Mouse (Mus musculus) lung, embryonic 14.5 days (tissue): ENCODE data around the gene Colgalt2. TPM values are rescaled to one million over a fixed set of nuclear protein-coding genes. Genes with fewer than 3 reads are reported as not detected.
A peak's percentile ranks its signal among the peaks of the same experiment; 100 is the strongest.

Experiments
- ATAC-seq: fragments of 200-750 bp; cut with Nextera tagmentation; 2 replicates; pipeline ENCODE4 v1.8.0; 2017; ENCODE audit warnings: mild to moderate bottlenecking, moderate TSS enrichment, moderate library complexity; ENCODE audit not compliant: insufficient read depth
- DNase-seq: peaks from one replicate; pipeline ENCODE4 v3.0.0-alpha.2; 2015
- H3K27ac ChIP-seq: fragments of 300-500 bp; sonication (generic); 2 replicates; pipeline ENCODE4 v1.5.1; 2014; ENCODE audit warnings: low read depth, mild to moderate bottlenecking, moderate library complexity
- H3K27me3 ChIP-seq: fragments of 300-500 bp; sonication (generic); 2 replicates; pipeline ENCODE4 v1.6.1; 2014; ENCODE audit warnings: low read length, control low read depth; ENCODE audit not compliant: insufficient read depth
- H3K36me3 ChIP-seq: fragments of 300-500 bp; sonication (generic); 2 replicates; pipeline ENCODE4 v1.6.1; 2014; ENCODE audit warnings: control low read depth; ENCODE audit not compliant: insufficient read depth
- H3K4me1 ChIP-seq: fragments of 300-500 bp; sonication (generic); 2 replicates; pipeline ENCODE4 v1.6.1; 2014; ENCODE audit warnings: antibody characterized with exemption, control low read depth; ENCODE audit not compliant: insufficient read depth
- H3K4me2 ChIP-seq: fragments of 300-500 bp; sonication (generic); 2 replicates; pipeline ENCODE4 v1.6.1; 2014; ENCODE audit warnings: mild to moderate bottlenecking
- H3K4me3 ChIP-seq: fragments of 300-500 bp; sonication (generic); 2 replicates; pipeline ENCODE4 v1.5.1; 2014; ENCODE audit warnings: low read depth, low read length
- H3K9ac ChIP-seq: fragments of 300-500 bp; sonication (generic); 2 replicates; pipeline ENCODE4 v1.6.1; 2014
- H3K9me3 ChIP-seq: fragments of 300-500 bp; sonication (generic); 2 replicates; pipeline ENCODE4 v1.6.1; 2016; ENCODE audit warnings: low read depth, low read length, control low read depth
- CTCF ChIP-seq: IDR thresholded peaks from 2 replicates; pipeline ENCODE4 v1.5.1; 2016; ENCODE audit warnings: antibody characterized with exemption, low read depth
- WGBS: fragments of 180-500 bp; shearing (Covaris S2); extraction: QIAGEN DNeasy Blood & Tissue Kit; methylation state at CpG from one replicate; pipeline ENCODE4 v1.1.7; 2014; 5-methylcytosine and 5-hydroxymethylcytosine counted together
- polyA plus RNA-seq: library from polyadenylated mRNA; unstranded; fragments of >200 nt; fragmentation: Nextera tagmentation; extraction: Ambion mirVana; gene quantifications from 2 replicates; pipeline ENCODE4 v1.2.1, GENCODE M21; 2014

Colgalt2 gene
- polyA plus RNA-seq, 1 experiment from 2014 or later, result 0.92 TPM

GRCm38 (mm10) chr1:152439408-152439807, 39.8 kb downstream of the Colgalt2 start:
- H3K9me3 ChIP-seq, result no peaks in the 10 kb centered on the region
- 63% methylated on average over 4 of the region's 4 CpGs for WGBS
- no peak overlapping the region for H3K4me2 ChIP-seq
- DNase-seq (no peak), ATAC-seq (no peak)
- H3K27me3 ChIP-seq, result no peaks in the 10 kb centered on the region
- no peaks in the 10 kb centered on the region for H3K4me1 ChIP-seq
- no peak overlapping the region for H3K4me3 ChIP-seq
- no peaks in the 10 kb centered on the region for H3K36me3 ChIP-seq
- TF ChIP-seq CTCF, result no peak
- no peak overlapping the region for H3K9ac ChIP-seq
- H3K27ac ChIP-seq, result no peak overlapping the region

GRCm38 (mm10) chr1:152439874-152440273, 40.2 kb downstream of the Colgalt2 start:
- H3K36me3 ChIP-seq, result no peaks in the 10 kb centered on the region
- no peak overlapping the region for H3K9ac ChIP-seq
- ATAC-seq, result no peak
- no peaks in the 10 kb centered on the region for H3K4me1 ChIP-seq
- 73% methylated on average over 10 of the region's 10 CpGs for WGBS
- no peak overlapping the region for H3K4me3 ChIP-seq
- no peaks in the 10 kb centered on the region for H3K27me3 ChIP-seq
- no peak overlapping the region for H3K27ac ChIP-seq
- DNase-seq, result no peak
- H3K4me2 ChIP-seq, result no peak overlapping the region
- H3K9me3 ChIP-seq, result no peaks in the 10 kb centered on the region
- TF ChIP-seq CTCF, result no peak

- H3K4me2 ChIP-seq, result no peak overlapping the region
- H3K27me3 ChIP-seq, result no peaks in the 10 kb centered on the region
- 89% methylated on average over 7 of the region's 7 CpGs for WGBS
- H3K4me1 ChIP-seq, result no peaks in the 10 kb centered on the region
- no peak overlapping the region for H3K9ac ChIP-seq
- H3K4me3 ChIP-seq, result no peak overlapping the region
- H3K9me3 ChIP-seq, result no peaks in the 10 kb centered on the region
- ATAC-seq (no peak), DNase-seq (no peak)
- H3K36me3 ChIP-seq, result no peaks in the 10 kb centered on the region
- no peak for TF ChIP-seq CTCF
- H3K27ac ChIP-seq, result no peak overlapping the region
Measured at GRCm38 (mm10) chr1:152444630-152445029, 45.0 kb downstream of the Colgalt2 start.

GRCm38 (mm10) chr1:152445925-152446324, 46.3 kb downstream of the Colgalt2 start:
- TF ChIP-seq CTCF, result no peak
- Histone ChIP-seq H3K4me1 (no peaks in the 10 kb centered on the region), H3K9me3 (no peaks in the 10 kb centered on the region), H3K36me3 (no peaks in the 10 kb centered on the region), H3K9ac (no peak overlapping the region), H3K4me2 (no peak overlapping the region), H3K4me3 (no peak overlapping the region), H3K27ac (no peak overlapping the region), H3K27me3 (no peaks in the 10 kb centered on the region)
- ATAC-seq (no peak), DNase-seq (no peak)
- 58% methylated on average over 6 of the region's 6 CpGs for WGBS

- Histone ChIP-seq H3K27me3 (no peaks in the 10 kb centered on the region), H3K9me3 (no peaks in the 10 kb centered on the region), H3K4me1 (peaks cover 5% of the 10 kb centered on the region; the same call in 1 of the 2 replicates), H3K9ac (no peak overlapping the region), H3K4me2 (no peak overlapping the region), H3K27ac (no peak overlapping the region), H3K4me3 (no peak overlapping the region), H3K36me3 (no peaks in the 10 kb centered on the region)
- no peak for DNase-seq
- 50% methylated on average over 5 of the region's 5 CpGs for WGBS
- TF ChIP-seq CTCF, result no peak
- ATAC-seq, result no peak
Measured at GRCm38 (mm10) chr1:152454536-152454935, 54.9 kb downstream of the Colgalt2 start.

GRCm38 (mm10) chr1:152455275-152456243, 55.9 kb downstream of the Colgalt2 start:
- no peaks in the 10 kb centered on the region for H3K36me3 ChIP-seq
- peaks cover 5% of the 10 kb centered on the region; the same call in 1 of the 2 replicates for H3K4me1 ChIP-seq
- DNase-seq, result no peak
- ATAC-seq, result no peak
- H3K27me3 ChIP-seq, result no peaks in the 10 kb centered on the region
- no peak overlapping the region for H3K4me3 ChIP-seq
- peak overlapping the region; percentile 80 for H3K27ac ChIP-seq
- H3K9ac ChIP-seq, result no peak overlapping the region
- 70% methylated on average over 10 of the region's 10 CpGs for WGBS
- H3K4me2 ChIP-seq, result no peak overlapping the region
- TF ChIP-seq CTCF, result no peak
- H3K9me3 ChIP-seq, result no peaks in the 10 kb centered on the region

GRCm38 (mm10) chr1:152456266-152456665, 56.6 kb downstream of the Colgalt2 start:
- H3K4me1 ChIP-seq, result peaks cover 5% of the 10 kb centered on the region; the same call in 1 of the 2 replicates
- peak overlapping the region; percentile 80 for H3K27ac ChIP-seq
- no peak overlapping the region for H3K4me2 ChIP-seq
- H3K9me3 ChIP-seq, result no peaks in the 10 kb centered on the region
- no peak overlapping the region for H3K9ac ChIP-seq
- TF ChIP-seq CTCF, result no peak
- no peaks in the 10 kb centered on the region for H3K27me3 ChIP-seq
- no peak overlapping the region for H3K4me3 ChIP-seq
- DNase-seq, result peak; percentile 33
- WGBS, result 47% methylated on average over 3 of the region's 3 CpGs
- no peak for ATAC-seq
- H3K36me3 ChIP-seq, result no peaks in the 10 kb centered on the region
